Mouse (Mus musculus): ENCODE data around the gene Csad. TPM values are rescaled to one million over a fixed set of nuclear protein-coding genes. Genes with fewer than 3 reads are reported as not detected.

Csad gene
- polyA plus RNA-seq, 1 experiment from 2014 or later: 32.1 TPM

DNA sequence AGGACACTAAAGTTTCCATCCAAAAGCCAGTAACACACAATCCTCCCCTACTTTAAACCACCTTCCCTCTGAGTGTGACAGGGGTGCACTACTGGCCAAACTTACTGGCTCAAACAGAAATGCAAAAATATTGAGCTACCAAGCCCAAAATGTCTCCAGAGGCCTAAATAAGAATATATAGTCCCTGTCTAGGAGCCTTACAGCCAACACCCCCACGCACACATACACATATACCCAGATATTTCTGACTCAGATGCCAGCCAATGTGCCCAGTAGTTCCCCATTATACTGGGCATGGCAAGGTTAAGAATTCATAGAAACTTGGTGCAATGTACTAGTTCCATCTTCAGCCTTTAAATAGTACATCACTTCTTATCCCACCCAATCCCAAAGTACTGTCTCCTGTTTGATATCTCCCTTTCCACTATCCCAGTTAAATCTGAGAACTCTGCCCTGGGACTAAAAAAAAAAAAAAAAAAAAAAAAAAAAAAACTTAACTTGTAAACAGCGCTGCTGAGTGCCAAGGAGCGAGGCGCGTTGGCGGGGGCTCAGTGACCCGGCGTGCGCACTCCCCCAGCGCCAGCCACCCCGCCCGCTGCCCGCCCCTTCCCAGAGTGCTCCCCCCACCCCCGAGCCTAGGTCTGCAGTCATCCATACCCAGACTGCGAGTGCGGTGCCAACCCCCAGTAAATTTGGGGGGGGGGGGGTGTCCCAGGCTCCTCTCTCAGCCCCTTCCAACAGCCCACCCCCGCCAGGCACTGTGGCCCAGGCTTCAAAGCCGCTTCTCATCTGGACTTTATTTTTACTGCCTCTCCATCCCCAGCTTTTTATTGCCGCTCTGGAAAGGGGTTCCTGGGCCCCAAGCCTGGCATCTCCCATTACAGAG is 40.0 kb upstream of the Csad start:
- peaks cover 4% of the 10 kb centered on the region; the same call in 1 of the 2 replicates for H3K36me3 ChIP-seq (ENCODE audit: control insufficient read depth, insufficient read depth, low read length)
- H3K9me3 ChIP-seq (ENCODE audit: control insufficient read depth, low read length): no peaks in the 10 kb centered on the region
- H3K27ac ChIP-seq (replicated peaks): peak overlapping the region; percentile 99
- H3K4me3 ChIP-seq (ENCODE audit: low read depth, low read length): peak overlapping the region; percentile 66
- 9% methylated on average over 19 of the region's 19 CpGs for WGBS
- DNase-seq (ENCODE audit: low spot score) (no peak), ATAC-seq (ENCODE audit: low FRiP score, low TSS enrichment) (no peak)
- TF ChIP-seq CTCF (IDR thresholded peaks at IDR 0.05; ENCODE audit: low read depth) (no peak), EP300 (optimal IDR thresholded peaks at IDR 0.05) (no peak)
- H3K4me2 ChIP-seq (replicated peaks; ENCODE audit: low read depth): peak overlapping the region; percentile 93
- no peaks in the 10 kb centered on the region for H3K27me3 ChIP-seq (ENCODE audit: control insufficient read depth, insufficient read depth, low read length)
- H3K9ac ChIP-seq (ENCODE audit: low read length): peak overlapping the region; percentile 70
- H3K4me1 ChIP-seq (replicated peaks; ENCODE audit: control insufficient read depth, insufficient read depth): peaks cover 16% of the 10 kb centered on the region

DNA sequence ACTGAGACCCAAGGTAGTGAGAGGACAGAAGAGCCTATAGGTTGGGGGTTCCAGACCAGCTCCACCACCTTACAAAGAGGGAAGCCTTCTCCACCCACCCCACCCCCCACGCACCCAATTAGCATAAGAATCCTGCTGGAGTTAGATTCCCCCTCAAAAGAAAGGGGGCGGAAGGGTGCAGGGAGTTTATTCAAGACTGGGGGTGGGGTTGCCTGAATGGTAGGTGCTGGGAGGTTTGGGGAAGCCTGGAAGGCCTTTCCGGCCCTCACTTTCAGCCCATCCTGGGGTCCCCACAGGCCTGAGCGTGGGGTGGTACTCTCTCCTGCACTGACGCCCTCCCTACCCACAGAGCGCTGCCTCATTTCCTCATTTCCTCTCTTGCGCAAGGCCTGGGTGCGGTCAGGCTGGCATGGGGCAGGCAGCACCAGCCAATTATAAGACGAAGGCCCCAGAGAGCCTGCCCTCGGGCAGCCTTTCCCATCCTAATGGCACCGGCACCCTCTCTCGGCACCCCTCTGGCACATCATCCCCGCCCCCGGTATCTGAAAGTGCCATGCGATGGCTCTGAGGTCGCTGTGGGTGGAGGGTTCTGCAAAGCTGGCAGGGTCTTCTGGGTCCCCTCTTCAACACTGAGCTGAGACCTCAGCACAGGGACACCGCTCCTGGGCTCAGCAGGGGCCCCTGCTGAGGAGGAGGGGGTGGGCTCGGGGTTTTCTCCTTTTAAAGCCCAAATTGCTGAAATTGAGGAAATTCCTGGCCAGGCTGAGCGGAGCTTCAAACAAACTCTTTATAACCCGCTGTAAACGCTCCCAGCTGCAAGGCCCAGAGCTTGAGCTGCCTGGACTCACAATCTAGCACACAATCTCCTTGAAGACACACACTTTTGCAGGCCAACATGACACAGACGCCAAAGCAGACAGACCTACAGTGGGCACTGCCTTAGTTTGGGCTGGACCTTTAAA is 39.0 kb upstream of the Csad start:
- peak overlapping the region; percentile 78 for H3K27ac ChIP-seq (replicated peaks)
- peaks cover 6% of the 10 kb centered on the region; the same call in 1 of the 2 replicates for H3K36me3 ChIP-seq (ENCODE audit: control insufficient read depth, insufficient read depth, low read length)
- H3K9me3 ChIP-seq (ENCODE audit: control insufficient read depth, low read length): no peaks in the 10 kb centered on the region
- TF ChIP-seq CTCF (IDR thresholded peaks at IDR 0.05; ENCODE audit: low read depth): no peak; the same call in 1 of the 2 replicates
- no peak for TF ChIP-seq EP300 (optimal IDR thresholded peaks at IDR 0.05)
- H3K4me1 ChIP-seq (replicated peaks; ENCODE audit: control insufficient read depth, insufficient read depth): peaks cover 10% of the 10 kb centered on the region
- peak overlapping the region; percentile 45 for H3K9ac ChIP-seq (ENCODE audit: low read length)
- peak overlapping the region; percentile 66; the same call in 1 of the 2 replicates for H3K4me3 ChIP-seq (ENCODE audit: low read depth, low read length)
- peak overlapping the region; percentile 93 for H3K4me2 ChIP-seq (replicated peaks; ENCODE audit: low read depth)
- no peaks in the 10 kb centered on the region for H3K27me3 ChIP-seq (ENCODE audit: control insufficient read depth, insufficient read depth, low read length)
- peak; percentile 30; the same call in 1 of the 2 replicates for ATAC-seq (ENCODE audit: low FRiP score, low TSS enrichment)
- WGBS: 23% methylated on average over 22 of the region's 22 CpGs
- peak; percentile 89 for DNase-seq (ENCODE audit: low spot score)

DNA sequence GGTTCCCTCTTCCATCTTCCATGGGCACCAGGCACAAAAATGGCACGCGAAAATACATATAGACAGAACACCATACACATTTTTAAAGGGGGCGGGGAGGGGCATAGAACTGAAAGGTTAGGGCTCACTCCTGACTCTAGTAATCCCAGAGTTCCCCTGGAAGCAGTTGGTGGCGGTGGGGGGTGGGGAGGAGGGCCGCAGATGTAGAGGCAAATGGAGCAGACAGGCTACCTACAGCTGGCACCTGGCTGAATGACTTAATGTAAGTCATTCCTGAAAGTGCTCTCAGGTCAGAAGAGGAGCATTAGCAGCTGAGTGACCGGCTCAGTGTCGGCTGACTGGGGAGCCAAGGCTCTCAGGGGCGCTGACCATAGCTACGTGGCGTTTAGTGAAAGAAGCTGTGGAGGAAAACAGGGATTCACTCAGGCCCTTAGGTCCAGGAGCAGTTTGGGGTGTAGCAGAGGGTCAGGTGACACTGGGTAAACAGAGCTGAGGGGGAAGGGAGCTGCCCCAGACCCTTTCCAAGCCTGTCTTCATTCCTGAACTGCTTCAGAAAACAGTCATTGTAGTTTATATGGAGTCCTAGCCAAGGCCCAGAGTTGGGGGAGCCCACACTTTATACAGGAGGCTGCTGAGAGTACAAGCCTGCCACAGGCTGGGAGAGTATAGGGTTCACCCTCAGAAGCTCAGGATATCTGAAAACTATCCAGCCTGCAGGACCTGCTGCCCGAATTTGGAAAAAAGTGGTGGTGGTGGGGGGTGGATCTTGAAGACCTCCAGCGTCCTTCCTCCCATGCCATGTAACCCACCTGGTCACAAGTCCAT is 38.1 kb upstream of the Csad start:
- Histone ChIP-seq H3K27ac (replicated peaks) (peak overlapping the region; percentile 78), H3K4me3 (ENCODE audit: low read depth, low read length) (no peak overlapping the region), H3K36me3 (ENCODE audit: control insufficient read depth, insufficient read depth, low read length) (peaks cover 6% of the 10 kb centered on the region; the same call in 1 of the 2 replicates), H3K9ac (ENCODE audit: low read length) (peak overlapping the region; percentile 27), H3K27me3 (ENCODE audit: control insufficient read depth, insufficient read depth, low read length) (no peaks in the 10 kb centered on the region), H3K4me2 (replicated peaks; ENCODE audit: low read depth) (peak overlapping the region; percentile 93; the same call in 1 of the 2 replicates), H3K4me1 (replicated peaks; ENCODE audit: control insufficient read depth, insufficient read depth) (peaks cover 10% of the 10 kb centered on the region), H3K9me3 (ENCODE audit: control insufficient read depth, low read length) (no peaks in the 10 kb centered on the region)
- DNase-seq (ENCODE audit: low spot score): no peak
- TF ChIP-seq EP300 (optimal IDR thresholded peaks at IDR 0.05): no peak
- no peak for TF ChIP-seq CTCF (IDR thresholded peaks at IDR 0.05; ENCODE audit: low read depth)
- 50% methylated on average over 12 of the region's 12 CpGs for WGBS
- no peak for ATAC-seq (ENCODE audit: low FRiP score, low TSS enrichment)

DNA sequence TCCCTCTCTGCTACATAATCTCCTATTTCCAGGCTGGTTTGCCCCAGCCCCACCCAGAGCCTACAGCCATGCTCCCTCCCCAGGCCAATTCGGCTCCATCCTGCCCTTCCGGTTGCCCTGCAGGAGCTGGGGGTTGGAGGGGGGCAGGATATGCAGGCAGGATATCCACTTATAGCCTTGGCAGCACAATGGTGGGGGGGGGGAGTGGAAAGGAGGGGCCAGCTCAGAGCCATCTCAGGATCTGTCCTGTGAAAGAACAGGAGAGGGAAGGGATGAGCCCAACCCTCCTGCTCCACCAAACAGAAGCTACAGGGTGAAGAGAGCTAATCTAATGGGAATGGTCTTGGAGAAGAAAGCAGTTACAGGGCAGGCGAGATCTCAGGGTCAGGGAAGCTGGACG is 36.1 kb upstream of the Csad start:
- peaks cover 10% of the 10 kb centered on the region for H3K4me1 ChIP-seq (replicated peaks; ENCODE audit: control insufficient read depth, insufficient read depth)
- H3K9ac ChIP-seq (ENCODE audit: low read length): no peak overlapping the region
- DNase-seq (ENCODE audit: low spot score) (no peak), ATAC-seq (ENCODE audit: low FRiP score, low TSS enrichment) (no peak)
- TF ChIP-seq EP300 (optimal IDR thresholded peaks at IDR 0.05) (no peak), CTCF (IDR thresholded peaks at IDR 0.05; ENCODE audit: low read depth) (no peak)
- H3K36me3 ChIP-seq (ENCODE audit: control insufficient read depth, insufficient read depth, low read length): peaks cover 9% of the 10 kb centered on the region; the same call in 1 of the 2 replicates
- H3K27me3 ChIP-seq (ENCODE audit: control insufficient read depth, insufficient read depth, low read length): no peaks in the 10 kb centered on the region
- no peak overlapping the region for H3K27ac ChIP-seq (replicated peaks)
- H3K4me2 ChIP-seq (replicated peaks; ENCODE audit: low read depth): no peak overlapping the region
- H3K4me3 ChIP-seq (ENCODE audit: low read depth, low read length): no peak overlapping the region
- 80% methylated on average over 4 of the region's 4 CpGs for WGBS
- no peaks in the 10 kb centered on the region for H3K9me3 ChIP-seq (ENCODE audit: control insufficient read depth, low read length)

DNA sequence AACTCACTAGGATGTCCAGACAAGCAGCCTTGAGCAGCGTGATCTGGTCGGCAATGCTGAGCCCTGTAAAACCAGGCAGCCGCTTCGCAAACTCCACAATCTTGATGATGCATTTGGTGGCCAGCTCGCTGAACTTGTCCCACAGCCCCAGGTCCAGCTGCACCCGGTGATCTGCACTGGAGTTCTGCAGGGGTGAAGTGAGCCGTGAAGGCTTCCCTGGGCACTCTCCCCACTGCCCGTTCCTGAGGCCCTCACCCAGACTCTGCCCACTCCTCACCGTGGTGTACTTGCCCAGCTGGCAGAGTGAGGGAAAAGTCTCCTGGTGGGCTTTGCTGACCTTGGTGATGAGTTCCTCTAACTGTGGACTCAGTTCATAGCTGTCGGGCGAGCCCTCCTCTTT is 35.3 kb upstream of the Csad start:
- no peak for DNase-seq (ENCODE audit: low spot score)
- WGBS: 72% methylated on average over 11 of the region's 11 CpGs
- Histone ChIP-seq H3K9me3 (ENCODE audit: control insufficient read depth, low read length) (no peaks in the 10 kb centered on the region), H3K27me3 (ENCODE audit: control insufficient read depth, insufficient read depth, low read length) (no peaks in the 10 kb centered on the region), H3K4me2 (replicated peaks; ENCODE audit: low read depth) (no peak overlapping the region), H3K27ac (replicated peaks) (no peak overlapping the region), H3K36me3 (ENCODE audit: control insufficient read depth, insufficient read depth, low read length) (peaks cover 9% of the 10 kb centered on the region; the same call in 1 of the 2 replicates), H3K4me1 (replicated peaks; ENCODE audit: control insufficient read depth, insufficient read depth) (peaks cover 10% of the 10 kb centered on the region), H3K4me3 (ENCODE audit: low read depth, low read length) (no peak overlapping the region), H3K9ac (ENCODE audit: low read length) (no peak overlapping the region)
- TF ChIP-seq CTCF (IDR thresholded peaks at IDR 0.05; ENCODE audit: low read depth) (no peak), EP300 (optimal IDR thresholded peaks at IDR 0.05) (no peak)
- no peak for ATAC-seq (ENCODE audit: low FRiP score, low TSS enrichment)

Data from stomach, postnatal 0 days (tissue).